Mouse (Mus musculus) C2C12 (cell line): ENCODE results near the gene Gm30191.

Source experiments
- CTCF ChIP-seq: IDR thresholded peaks from one replicate; pipeline ENCODE4 v1.5.1; 2011; ENCODE audit not compliant: control insufficient read depth, insufficient read depth, insufficient read length
- MAX ChIP-seq: IDR thresholded peaks from one replicate; pipeline ENCODE4 v1.6.1; 2011; ENCODE audit warnings: mild to moderate bottlenecking, control low read depth

DNA sequence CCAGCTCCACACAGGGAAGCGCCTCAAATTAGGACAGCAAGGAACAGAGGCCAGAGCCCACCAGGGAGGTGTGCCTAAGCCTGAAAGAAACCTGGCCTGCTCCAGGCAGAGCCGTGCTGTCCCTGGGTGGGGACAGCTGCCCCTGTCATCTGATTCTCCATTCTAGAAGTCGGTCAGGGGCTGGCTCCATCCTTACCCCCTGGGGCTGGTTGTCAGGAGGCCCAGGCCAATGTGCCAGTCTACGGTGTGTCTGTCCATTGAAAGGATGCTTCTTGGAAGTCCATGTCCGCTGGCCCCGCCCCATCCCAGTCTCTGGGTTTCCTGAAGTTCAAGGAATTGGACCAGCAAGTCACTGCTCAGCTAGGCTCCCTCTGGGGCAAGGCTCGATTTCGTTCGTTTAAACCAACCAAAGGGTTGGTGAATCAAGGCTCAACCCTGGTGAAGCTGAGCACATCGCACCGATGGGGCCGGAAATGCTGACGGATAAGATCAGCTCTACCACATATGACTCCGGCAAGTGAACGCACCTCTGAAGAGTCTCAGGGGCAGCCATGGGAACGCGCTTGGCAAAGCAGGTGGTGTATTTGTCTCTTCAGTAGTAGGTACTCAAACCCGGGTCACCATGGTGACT lies 46.4 kb downstream of the Gm30191 start:
- TF ChIP-seq CTCF (no peak), MAX (no peak)
